Mouse (Mus musculus): ENCODE results near the gene Parp3. TPM values are rescaled to one million over a fixed set of nuclear protein-coding genes. Genes with fewer than 3 reads are reported as not detected.

Parp3 gene
- polyA plus RNA-seq, 1 experiment from 2014 or later: 0.81 TPM

Other genes starting within 250 kb of the Parp3 start
- gene Alas1, start 228.3 kb downstream of the Parp3 start, polyA plus RNA-seq (2015; fragmentation: Nextera tagmentation; extraction: Ambion mirVana): 91.5 and 93.6 TPM in 2 replicates
- 10.6 and 13.5 TPM in 2 replicates for gene Poc1a, start 195.9 kb downstream of the Parp3 start, polyA plus RNA-seq (2015; fragmentation: Nextera tagmentation; extraction: Ambion mirVana)
- gene Dusp7, start 108.3 kb downstream of the Parp3 start, polyA plus RNA-seq (2015; fragmentation: Nextera tagmentation; extraction: Ambion mirVana): 9.0 and 9.4 TPM in 2 replicates
- gene Rpl29, start 47.5 kb downstream of the Parp3 start, polyA plus RNA-seq (2015; fragmentation: Nextera tagmentation; extraction: Ambion mirVana): 676 and 681 TPM in 2 replicates
- 23.6 and 24.4 TPM in 2 replicates for gene Acy1, start 38.6 kb downstream of the Parp3 start, polyA plus RNA-seq (2015; fragmentation: Nextera tagmentation; extraction: Ambion mirVana)
- gene Abhd14b, start 29.5 kb downstream of the Parp3 start, polyA plus RNA-seq (2015; fragmentation: Nextera tagmentation; extraction: Ambion mirVana): 5.8 and 6.0 TPM in 2 replicates
- 40.2 and 43.0 TPM in 2 replicates for gene Abhd14a, start 29.3 kb downstream of the Parp3 start, polyA plus RNA-seq (2015; fragmentation: Nextera tagmentation; extraction: Ambion mirVana)
- gene Pcbp4, start 23.7 kb downstream of the Parp3 start, polyA plus RNA-seq (2015; fragmentation: Nextera tagmentation; extraction: Ambion mirVana): 280 and 309 TPM in 2 replicates
- gene Gpr62, start 11.0 kb downstream of the Parp3 start, polyA plus RNA-seq (2015; fragmentation: Nextera tagmentation; extraction: Ambion mirVana): 0.63 and 0.75 TPM in 2 replicates
- 46.2 and 47.8 TPM in 2 replicates for gene Rrp9, start 986 bp downstream of the Parp3 start, polyA plus RNA-seq (2015; fragmentation: Nextera tagmentation; extraction: Ambion mirVana)
- not detected in 2 replicates for gene Iqcf1, start 23.0 kb upstream of the Parp3 start, polyA plus RNA-seq (2015; fragmentation: Nextera tagmentation; extraction: Ambion mirVana)
- not detected in 2 replicates for gene Iqcf5, start 37.6 kb upstream of the Parp3 start, polyA plus RNA-seq (2015; fragmentation: Nextera tagmentation; extraction: Ambion mirVana)
- gene Iqcf3, start 84.7 kb upstream of the Parp3 start, polyA plus RNA-seq (2015; fragmentation: Nextera tagmentation; extraction: Ambion mirVana): not detected in 2 replicates
- not detected in 2 replicates for gene Iqcf4, start 94.0 kb upstream of the Parp3 start, polyA plus RNA-seq (2015; fragmentation: Nextera tagmentation; extraction: Ambion mirVana)
- not detected in 2 replicates for gene Iqcf6, start 149.6 kb upstream of the Parp3 start, polyA plus RNA-seq (2015; fragmentation: Nextera tagmentation; extraction: Ambion mirVana)
- gene Grm2, start 179.1 kb upstream of the Parp3 start, polyA plus RNA-seq (2015; fragmentation: Nextera tagmentation; extraction: Ambion mirVana): 7.7 and 9.6 TPM in 2 replicates
- 36.8 and 36.9 TPM in 2 replicates for gene Tex264, start 209.0 kb upstream of the Parp3 start, polyA plus RNA-seq (2015; fragmentation: Nextera tagmentation; extraction: Ambion mirVana)

Data from midbrain, embryonic 13.5 days (tissue).